Mouse (Mus musculus) kidney, adult 2 months (tissue): ENCODE measurements around the gene Mllt6.

ENCODE experiments used
- CTCF ChIP-seq: fragments of 200-500 bp; conservative IDR thresholded peaks from 2 replicates; pipeline ENCODE4 v1.5.1; 2011; ENCODE audit warnings: low read depth, mild to moderate bottlenecking, control low read depth, low read length, moderate library complexity, mixed read lengths; ENCODE audit not compliant: insufficient read depth, insufficient read length
- POLR2A ChIP-seq: fragments of 200-500 bp; IDR thresholded peaks from one replicate; pipeline ENCODE4 v1.6.1; 2011; ENCODE audit warnings: low read depth, low read length, control low read depth

- TF ChIP-seq CTCF = no peak
- TF ChIP-seq POLR2A = no peak
Observed at GRCm38 (mm10) chr11:97626431-97626830, 36.8 kb upstream of the Mllt6 start.
